24 mouse cellular contexts compared by ENCODE assay signal in genomic region chr15:12911082-12911481, GRCm38 (mm10).
DNase-seq lines count a peak whose midpoint lies in the region; ATAC-seq lines count a peak whose summit lies in the region.
"Had no signal": no experiment of that assay in that cellular context is flagged by ENCODE, and none has a peak within 500 bp of the region (broad histone marks: within the 10 kb centered on the region; RNA-seq: fewer than 3 reads in every experiment).

No protein-coding gene starts in this region.

- H3K27me3 ChIP-seq in heart, embryonic 10.5 days (ENCODE audit: insufficient read depth, poor library complexity, severe bottlenecking), result no peaks in the 10 kb centered on the region
- H3K27me3 ChIP-seq in embryonic facial prominence, embryonic 14.5 days (replicated peaks; ENCODE audit: control insufficient read depth, insufficient read depth, low read length), result no peaks in the 10 kb centered on the region
- H3K27me3 ChIP-seq: CH12.LX; heart, embryonic 15.5 days; limb, embryonic 12.5 days; liver, embryonic 12.5 days; stomach, embryonic 15.5 days had no signal

- H3K4me3 ChIP-seq in heart, embryonic 10.5 days, result no peak overlapping the region
- no peak overlapping the region for H3K4me3 ChIP-seq in embryonic facial prominence, embryonic 14.5 days (ENCODE audit: low read depth, low read length)
- H3K4me3 ChIP-seq: erythroblast, embryonic 14.5 days; heart, embryonic 15.5 days; limb, embryonic 12.5 days; liver, embryonic 12.5 days; stomach, embryonic 15.5 days had no signal

- H3K9ac ChIP-seq in embryonic facial prominence, embryonic 14.5 days (ENCODE audit: low read depth, low read length), result no peak overlapping the region
- H3K9ac ChIP-seq: heart, embryonic 15.5 days; limb, embryonic 12.5 days; liver, embryonic 12.5 days; stomach, embryonic 15.5 days had no signal

- H3K4me2 ChIP-seq in embryonic facial prominence, embryonic 14.5 days (ENCODE audit: low read depth, low read length), result no peak overlapping the region
- H3K4me2 ChIP-seq: heart, embryonic 15.5 days; limb, embryonic 12.5 days; liver, embryonic 12.5 days; stomach, embryonic 15.5 days had no signal

- peaks cover 25% of the 10 kb centered on the region for H3K4me1 ChIP-seq in heart, embryonic 10.5 days
- no peaks in the 10 kb centered on the region for H3K4me1 ChIP-seq in embryonic facial prominence, embryonic 14.5 days (ENCODE audit: control insufficient read depth, insufficient read depth, low read length)
- H3K4me1 ChIP-seq: limb, embryonic 12.5 days; stomach, embryonic 15.5 days had no signal

- peak; percentile 55 for DNase-seq in heart, embryonic 10.5 days (ENCODE audit: low spot score)
- no peak for DNase-seq in heart, adult 9 months (ENCODE audit: low spot score in 2 of 2)
- peak; percentile 10 for DNase-seq in left cerebral cortex, postnatal 4 days
- no peak for DNase-seq in left cerebral cortex, adult 9 months (ENCODE audit: low spot score in 2 of 2)
- no peak for DNase-seq in embryonic facial prominence, embryonic 14.5 days (ENCODE audit: low spot score)
- peak; percentile 16 for DNase-seq in retina, adult 2 months (ENCODE audit: low read depth, low spot score)
- no peak for DNase-seq in layer of hippocampus, postnatal 10 days (ENCODE audit: low spot score in 2 of 2)
- DNase-seq: adrenal gland, postnatal 36 days; cerebellum, adult 11-12 months; gastrocnemius, postnatal 10 days; heart, adult 18-20 months; kidney, adult 18-20 months; layer of hippocampus, adult 9-11 months; lung, adult 2 months; lung, postnatal 36 days; right cerebral cortex, postnatal 14 days; thymus, adult 18-20 months had no signal

- H3K27ac ChIP-seq in heart, embryonic 10.5 days, result no peak overlapping the region
- H3K27ac ChIP-seq in embryonic facial prominence, embryonic 14.5 days (replicated peaks; ENCODE audit: low read depth, low read length), result no peak overlapping the region
- H3K27ac ChIP-seq: heart, embryonic 15.5 days; limb, embryonic 12.5 days; liver, embryonic 12.5 days; stomach, embryonic 15.5 days had no signal

- intact Hi-C loops in left cerebral cortex, postnatal 4 days (cut with DNase I), result no loop called here

- ATAC-seq in embryonic facial prominence, embryonic 14.5 days (ENCODE audit: low read depth), result peak; percentile 56; the same call in 1 of the 2 replicates
- ATAC-seq: forebrain, embryonic 14.5 days; liver, embryonic 12.5 days had no signal

- peaks cover 46% of the 10 kb centered on the region for H3K36me3 ChIP-seq in heart, embryonic 10.5 days
- peaks cover 45% of the 10 kb centered on the region for H3K36me3 ChIP-seq in embryonic facial prominence, embryonic 14.5 days (ENCODE audit: control insufficient read depth, insufficient read depth, low read length)

- H3K9me3 ChIP-seq in heart, embryonic 10.5 days, result no peaks in the 10 kb centered on the region
- H3K9me3 ChIP-seq in embryonic facial prominence, embryonic 14.5 days (ENCODE audit: control insufficient read depth, low read length), result no peaks in the 10 kb centered on the region
- H3K9me3 ChIP-seq: heart, embryonic 15.5 days; limb, embryonic 12.5 days; liver, embryonic 12.5 days; stomach, embryonic 15.5 days had no signal

- 89% methylated on average over 7 of the region's 7 CpGs for WGBS in heart, embryonic 10.5 days
- WGBS in embryonic facial prominence, embryonic 14.5 days, result 83% methylated on average over 7 of the region's 7 CpGs

Comparison
In these comparisons a context has a peak if more than half of its experiments do, and no peak if none do; other contexts are left out.
1. DNase-seq: peak in heart, embryonic 10.5 days (single experiment), left cerebral cortex, postnatal 4 days (single experiment) and retina, adult 2 months (single experiment); none in heart, adult 9 months (0 of 2), left cerebral cortex, adult 9 months (0 of 2), embryonic facial prominence, embryonic 14.5 days (single experiment) and layer of hippocampus, postnatal 10 days (0 of 2).